Mouse (Mus musculus): ENCODE measurements at regions not wholly inside any gene's neighbourhood (a gene's known extent, or its start where the extent isn't known, plus 50 kb on each side); places are given as distances from the start of the nearest gene placed in this dataset.
A peak's percentile ranks its signal among the peaks of the same experiment; 100 is the strongest.

- Histone ChIP-seq H3K4me2 (ENCODE audit: low read length) (peak overlapping the region; percentile 60), H3K27ac (ENCODE audit: low read length) (no peak overlapping the region), H3K9me3 (ENCODE audit: control insufficient read depth, low read length) (no peaks in the 10 kb centered on the region), H3K9ac (replicated peaks; ENCODE audit: low read depth, low read length) (peak overlapping the region; percentile 45; the same call in 1 of the 2 replicates), H3K4me3 (replicated peaks; ENCODE audit: low read length) (peak overlapping the region; percentile 38), H3K27me3 (replicated peaks; ENCODE audit: control insufficient read depth, insufficient read depth, low read length) (no peaks in the 10 kb centered on the region), H3K4me1 (replicated peaks; ENCODE audit: control insufficient read depth, insufficient read depth, low read length) (peaks cover 9% of the 10 kb centered on the region), H3K36me3 (ENCODE audit: control insufficient read depth, insufficient read depth) (no peaks in the 10 kb centered on the region)
- peak; percentile 98 for ATAC-seq
- 0% methylated on average over 14 of the region's 14 CpGs for WGBS
Measured at GRCm38 (mm10) chr11:39794183-39794652, 900.8 kb downstream of the Mat2b start.

- H3K4me1 ChIP-seq (replicated peaks; ENCODE audit: control insufficient read depth, insufficient read depth, low read length): peaks cover 9% of the 10 kb centered on the region
- no peak overlapping the region for H3K4me3 ChIP-seq (replicated peaks; ENCODE audit: low read length)
- no peak for ATAC-seq
- 76% methylated on average over 2 of the region's 2 CpGs for WGBS
- no peaks in the 10 kb centered on the region for H3K36me3 ChIP-seq (ENCODE audit: control insufficient read depth, insufficient read depth)
- no peak overlapping the region for H3K9ac ChIP-seq (replicated peaks; ENCODE audit: low read depth, low read length)
- H3K4me2 ChIP-seq (ENCODE audit: low read length): no peak overlapping the region
- H3K27me3 ChIP-seq (replicated peaks; ENCODE audit: control insufficient read depth, insufficient read depth, low read length): no peaks in the 10 kb centered on the region
- no peaks in the 10 kb centered on the region for H3K9me3 ChIP-seq (ENCODE audit: control insufficient read depth, low read length)
- no peak overlapping the region for H3K27ac ChIP-seq (ENCODE audit: low read length)
Measured at GRCm38 (mm10) chr11:39792112-39792511, 902.9 kb downstream of the Mat2b start.

All from forebrain, embryonic 16.5 days (tissue).